Mouse (Mus musculus) telencephalon, adult 2 months (tissue): Measurements from ENCODE around the gene Dclk1.
A peak's percentile ranks its signal among the peaks of the same experiment; 100 is the strongest.

Source experiments
- DNase-seq: peaks from one replicate; pipeline ENCODE4 v3.0.0-alpha.2; 2011; ENCODE audit warnings: low read depth, low spot score

The Dclk1 gene

GRCm38 (mm10) chr3:55495231-55495630 is 253.1 kb downstream of the Dclk1 start:
- DNase-seq = no peak

- DNase-seq = no peak
Measured at GRCm38 (mm10) chr3:55495866-55496265, 253.7 kb downstream of the Dclk1 start.

GRCm38 (mm10) chr3:55496462-55496941 is 254.3 kb downstream of the Dclk1 start:
- DNase-seq = no peak

GRCm38 (mm10) chr3:55499298-55499697 is 257.1 kb downstream of the Dclk1 start:
- DNase-seq = no peak

- no peak for DNase-seq
Measured at GRCm38 (mm10) chr3:55510198-55510597, 268.0 kb downstream of the Dclk1 start.

GRCm38 (mm10) chr3:55511658-55512057 is 269.5 kb downstream of the Dclk1 start:
- peak; percentile 59 for DNase-seq

GRCm38 (mm10) chr3:55515966-55516365 is 273.8 kb downstream of the Dclk1 start:
- no peak for DNase-seq

- DNase-seq = no peak
Measured at GRCm38 (mm10) chr3:55517454-55518014, 275.4 kb downstream of the Dclk1 start.

GRCm38 (mm10) chr3:55520240-55521180 is 278.3 kb downstream of the Dclk1 start:
- DNase-seq = peak; percentile 60

GRCm38 (mm10) chr3:55521776-55522175 is 279.6 kb downstream of the Dclk1 start:
- DNase-seq = no peak

GRCm38 (mm10) chr3:55523224-55523623 is 281.1 kb downstream of the Dclk1 start:
- DNase-seq = no peak

- DNase-seq = no peak
Measured at GRCm38 (mm10) chr3:55523735-55524477, 281.7 kb downstream of the Dclk1 start.

GRCm38 (mm10) chr3:55524491-55525195 is 282.5 kb downstream of the Dclk1 start:
- no peak for DNase-seq

GRCm38 (mm10) chr3:55526470-55526869 is 284.3 kb downstream of the Dclk1 start:
- DNase-seq = no peak

- DNase-seq = no peak
Measured at GRCm38 (mm10) chr3:55527566-55527965, 285.4 kb downstream of the Dclk1 start.

- no peak for DNase-seq
Measured at GRCm38 (mm10) chr3:55528012-55528411, 285.8 kb downstream of the Dclk1 start.

- no peak for DNase-seq
Measured at GRCm38 (mm10) chr3:55529414-55529813, 287.2 kb downstream of the Dclk1 start.

- DNase-seq = peak; percentile 72
Measured at GRCm38 (mm10) chr3:55531204-55532044, 289.3 kb downstream of the Dclk1 start.

GRCm38 (mm10) chr3:55532175-55532973 is 290.2 kb downstream of the Dclk1 start:
- no peak for DNase-seq
